Mouse (Mus musculus) neural tube, embryonic 14.5 days (tissue): ENCODE measurements at regions not wholly inside any gene's neighbourhood (a gene's known extent, or its start where the extent isn't known, plus 50 kb on each side); places are given as distances from the start of the nearest gene placed in this dataset.

Source experiments
- ATAC-seq: fragments of 200-750 bp; cut with Nextera tagmentation; 2 replicates; pipeline ENCODE4 v1.8.0; 2017; ENCODE audit warnings: low read depth, mild to moderate bottlenecking, moderate TSS enrichment, moderate library complexity
- H3K27ac ChIP-seq: fragments of 300-500 bp; sonication (generic); 2 replicates; pipeline ENCODE4 v1.5.1; 2014; ENCODE audit warnings: low read depth, mild to moderate bottlenecking, control low read depth, low read length, moderate library complexity, mixed read lengths
- H3K27me3 ChIP-seq: fragments of 300-500 bp; sonication (generic); 2 replicates; pipeline ENCODE4 v1.6.1; 2014; ENCODE audit warnings: low read length; ENCODE audit not compliant: control insufficient read depth, insufficient read depth
- H3K36me3 ChIP-seq: fragments of 300-500 bp; sonication (generic); 2 replicates; pipeline ENCODE4 v1.6.1; 2014; ENCODE audit warnings: low read length, mixed read lengths; ENCODE audit not compliant: control insufficient read depth, insufficient read depth
- H3K4me1 ChIP-seq: fragments of 300-500 bp; sonication (generic); 2 replicates; pipeline ENCODE4 v1.6.1; 2014; ENCODE audit warnings: low read length; ENCODE audit not compliant: control insufficient read depth, insufficient read depth
- H3K4me2 ChIP-seq: fragments of 300-500 bp; sonication (generic); 2 replicates; pipeline ENCODE4 v1.6.1; 2014; ENCODE audit warnings: mild to moderate bottlenecking, low read depth, low read length, control low read depth
- H3K4me3 ChIP-seq: fragments of 300-500 bp; sonication (generic); 2 replicates; pipeline ENCODE4 v1.5.1; 2014; ENCODE audit warnings: low read depth, low read length, control low read depth, mixed read lengths
- H3K9ac ChIP-seq: fragments of 300-500 bp; sonication (generic); replicated peaks from 2 replicates; pipeline ENCODE4 v1.6.1; 2014; ENCODE audit warnings: low read depth, mild to moderate bottlenecking, control low read depth, low read length, mixed read lengths
- H3K9me3 ChIP-seq: fragments of 300-500 bp; sonication (generic); 2 replicates; pipeline ENCODE4 v1.6.1; 2016; ENCODE audit warnings: low read length; ENCODE audit not compliant: control insufficient read depth
- WGBS: fragments of 180-500 bp; shearing (Covaris S2); extraction: QIAGEN DNeasy Blood & Tissue Kit; methylation state at CpG from one replicate; pipeline ENCODE4 v1.1.7; 2014; 5-methylcytosine and 5-hydroxymethylcytosine counted together

GRCm38 (mm10) chr14:100720667-100721066 is 436.2 kb upstream of the Klf12 start:
- no peaks in the 10 kb centered on the region for H3K9me3 ChIP-seq
- H3K36me3 ChIP-seq: no peaks in the 10 kb centered on the region
- H3K27ac ChIP-seq: no peak overlapping the region
- no peak for ATAC-seq
- no peak overlapping the region for H3K4me3 ChIP-seq
- H3K4me2 ChIP-seq: no peak overlapping the region
- no peak overlapping the region for H3K9ac ChIP-seq
- H3K27me3 ChIP-seq: no peaks in the 10 kb centered on the region
- no peaks in the 10 kb centered on the region for H3K4me1 ChIP-seq
- WGBS: 9% methylated on average over 1 of the region's 1 CpGs

DNA sequence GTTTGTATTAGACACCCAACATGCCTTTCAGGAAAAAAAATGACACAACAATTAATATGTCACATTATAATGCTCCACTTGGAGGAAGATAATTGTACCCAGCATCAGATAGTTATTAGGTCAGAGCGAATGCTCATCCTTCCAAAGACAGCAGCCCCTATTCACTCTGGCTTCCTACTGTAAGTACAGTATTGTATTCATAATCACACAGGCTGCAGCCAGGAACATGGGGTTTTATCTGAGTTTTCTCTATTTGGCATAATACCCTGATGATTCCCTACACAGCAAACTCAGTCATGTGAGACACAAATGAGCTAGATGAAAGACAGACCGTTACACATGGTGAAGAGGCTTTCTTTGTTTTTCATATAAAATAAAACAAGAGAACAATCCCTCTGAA is 430.5 kb upstream of the Klf12 start:
- Histone ChIP-seq H3K4me1 (no peaks in the 10 kb centered on the region), H3K4me3 (no peak overlapping the region), H3K9ac (no peak overlapping the region), H3K27me3 (no peaks in the 10 kb centered on the region), H3K27ac (peak overlapping the region; percentile 60; the same call in 1 of the 2 replicates), H3K36me3 (no peaks in the 10 kb centered on the region), H3K9me3 (no peaks in the 10 kb centered on the region), H3K4me2 (no peak overlapping the region)
- 46% methylated on average over 2 of the region's 2 CpGs for WGBS
- ATAC-seq: 0 out of 2 replicates have a peak, but pooled peaks have one; percentile 26

- 30% methylated on average over 4 of the region's 4 CpGs for WGBS
- ATAC-seq: peak; percentile 80; the same call in 1 of the 2 replicates
- Histone ChIP-seq H3K9ac (no peak overlapping the region), H3K27ac (peak overlapping the region; percentile 60), H3K36me3 (no peaks in the 10 kb centered on the region), H3K9me3 (no peaks in the 10 kb centered on the region), H3K4me3 (no peak overlapping the region), H3K27me3 (no peaks in the 10 kb centered on the region), H3K4me1 (no peaks in the 10 kb centered on the region), H3K4me2 (no peak overlapping the region)
Observed at GRCm38 (mm10) chr14:100713999-100714471, 429.6 kb upstream of the Klf12 start.

DNA sequence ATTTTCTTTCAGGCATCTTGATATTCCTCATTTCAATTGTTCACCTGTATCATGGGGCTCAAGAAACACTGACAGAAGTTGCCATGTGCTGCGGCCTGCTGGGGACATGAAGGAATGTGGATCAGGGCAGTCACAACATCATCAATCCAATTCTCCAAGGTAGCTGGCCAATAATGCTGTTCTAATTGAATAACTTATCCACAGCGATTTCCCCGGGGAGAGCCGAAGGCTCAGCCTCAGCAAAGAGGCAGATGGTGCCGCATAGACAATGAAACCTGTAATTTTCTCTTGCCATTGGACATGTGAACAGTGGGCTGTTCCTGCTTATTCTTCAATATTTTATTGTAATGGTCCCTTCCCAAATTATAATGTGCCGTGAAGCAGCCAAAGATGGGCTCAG is 429.1 kb upstream of the Klf12 start:
- Histone ChIP-seq H3K36me3 (no peaks in the 10 kb centered on the region), H3K4me3 (no peak overlapping the region), H3K4me1 (no peaks in the 10 kb centered on the region), H3K9ac (no peak overlapping the region), H3K27ac (peak overlapping the region; percentile 31; the same call in 1 of the 2 replicates), H3K27me3 (no peaks in the 10 kb centered on the region), H3K9me3 (no peaks in the 10 kb centered on the region), H3K4me2 (no peak overlapping the region)
- peak; percentile 78 for ATAC-seq
- 34% methylated on average over 6 of the region's 6 CpGs for WGBS

GRCm38 (mm10) chr14:100665361-100665955 is 381.0 kb upstream of the Klf12 start:
- WGBS: 20% methylated on average over 9 of the region's 9 CpGs
- Histone ChIP-seq H3K9ac (no peak overlapping the region), H3K27ac (no peak overlapping the region), H3K9me3 (no peaks in the 10 kb centered on the region), H3K4me2 (peak overlapping the region; percentile 3; the same call in 1 of the 2 replicates), H3K27me3 (no peaks in the 10 kb centered on the region), H3K4me3 (no peak overlapping the region), H3K36me3 (no peaks in the 10 kb centered on the region), H3K4me1 (no peaks in the 10 kb centered on the region)
- ATAC-seq: no peak

DNA sequence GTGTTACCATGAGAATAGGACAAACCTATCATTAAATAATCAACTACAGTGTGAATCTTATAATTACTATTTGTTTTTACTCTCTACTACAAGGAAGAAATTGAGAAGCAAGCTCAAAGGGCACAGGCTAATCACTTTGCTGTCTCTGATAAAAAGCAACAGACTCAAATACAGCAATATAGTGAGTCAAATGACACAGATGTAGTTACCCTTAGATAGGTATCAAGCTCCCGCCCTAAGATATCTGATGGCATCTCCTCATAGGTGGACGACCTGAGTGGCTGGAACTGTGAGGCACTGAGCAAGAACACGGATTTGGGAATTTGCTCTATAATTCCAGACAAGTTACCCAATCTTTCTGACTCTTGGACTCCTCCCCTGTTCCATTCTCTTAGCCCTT is 379.7 kb upstream of the Klf12 start:
- 80% methylated on average over 3 of the region's 3 CpGs for WGBS

GRCm38 (mm10) chr14:100642076-100642475 is 357.6 kb upstream of the Klf12 start:
- H3K27ac ChIP-seq: no peak overlapping the region
- H3K9ac ChIP-seq: no peak overlapping the region
- H3K27me3 ChIP-seq: no peaks in the 10 kb centered on the region
- 79% methylated on average over 2 of the region's 2 CpGs for WGBS
- H3K36me3 ChIP-seq: no peaks in the 10 kb centered on the region
- H3K4me2 ChIP-seq: no peak overlapping the region
- ATAC-seq: no peak
- no peaks in the 10 kb centered on the region for H3K9me3 ChIP-seq
- no peak overlapping the region for H3K4me3 ChIP-seq
- no peaks in the 10 kb centered on the region for H3K4me1 ChIP-seq

More for the DNA sequence above, 379.7 kb upstream of the Klf12 start:
- Histone ChIP-seq H3K9ac (no peak overlapping the region), H3K4me2 (no peak overlapping the region), H3K27me3 (no peaks in the 10 kb centered on the region), H3K36me3 (no peaks in the 10 kb centered on the region), H3K9me3 (no peaks in the 10 kb centered on the region), H3K27ac (no peak overlapping the region), H3K4me1 (no peaks in the 10 kb centered on the region), H3K4me3 (no peak overlapping the region)
- no peak for ATAC-seq

- no peaks in the 10 kb centered on the region for H3K27me3 ChIP-seq
- no peak overlapping the region for H3K4me3 ChIP-seq
- no peak overlapping the region for H3K9ac ChIP-seq
- no peak overlapping the region for H3K27ac ChIP-seq
- H3K4me1 ChIP-seq: no peaks in the 10 kb centered on the region
- no peak for ATAC-seq
- H3K9me3 ChIP-seq: no peaks in the 10 kb centered on the region
- H3K36me3 ChIP-seq: no peaks in the 10 kb centered on the region
- no peak overlapping the region for H3K4me2 ChIP-seq
- WGBS: 63% methylated on average over 6 of the region's 6 CpGs
Observed at GRCm38 (mm10) chr14:100634521-100634920, 350.0 kb upstream of the Klf12 start.

- Histone ChIP-seq H3K36me3 (no peaks in the 10 kb centered on the region), H3K27me3 (no peaks in the 10 kb centered on the region), H3K9me3 (no peaks in the 10 kb centered on the region), H3K4me1 (no peaks in the 10 kb centered on the region), H3K4me2 (no peak overlapping the region), H3K27ac (no peak overlapping the region), H3K9ac (no peak overlapping the region), H3K4me3 (no peak overlapping the region)
- 65% methylated on average over 1 of the region's 1 CpGs for WGBS
- ATAC-seq: no peak
Observed at GRCm38 (mm10) chr14:100631676-100632075, 347.2 kb upstream of the Klf12 start.
